Mouse (Mus musculus) forebrain, embryonic 12.5 days (tissue): ENCODE data around the gene Mecom. TPM values are rescaled to one million over a fixed set of nuclear protein-coding genes. Genes with fewer than 3 reads are reported as not detected.

Experiments
- ATAC-seq: fragments of 200-750 bp; cut with Nextera tagmentation; 2 replicates; pipeline ENCODE4 v1.8.0; 2017; ENCODE audit warnings: moderate TSS enrichment; ENCODE audit not compliant: low FRiP score
- H3K27ac ChIP-seq: fragments of 300-500 bp; sonication (generic); 2 replicates; pipeline ENCODE4 v1.5.1; 2016; ENCODE audit warnings: mild to moderate bottlenecking
- H3K27me3 ChIP-seq: fragments of 300-500 bp; sonication (generic); 2 replicates; pipeline ENCODE4 v1.6.1; 2016; ENCODE audit warnings: mild to moderate bottlenecking
- H3K36me3 ChIP-seq: fragments of 300-500 bp; sonication (generic); replicated peaks from 2 replicates; pipeline ENCODE4 v1.6.1; 2016; ENCODE audit warnings: mild to moderate bottlenecking
- H3K4me1 ChIP-seq: fragments of 300-500 bp; sonication (generic); 2 replicates; pipeline ENCODE4 v1.6.1; 2016
- H3K4me2 ChIP-seq: fragments of 300-500 bp; sonication (generic); 2 replicates; pipeline ENCODE4 v1.6.1; 2016; ENCODE audit warnings: mild to moderate bottlenecking, moderate library complexity
- H3K4me3 ChIP-seq: fragments of 300-500 bp; sonication (generic); replicated peaks from 2 replicates; pipeline ENCODE4 v1.5.1; 2016; ENCODE audit warnings: mild to moderate bottlenecking
- H3K9ac ChIP-seq: fragments of 300-500 bp; sonication (generic); 2 replicates; pipeline ENCODE4 v1.6.1; 2016; ENCODE audit warnings: mild to moderate bottlenecking
- H3K9me3 ChIP-seq: fragments of 300-500 bp; sonication (generic); 2 replicates; pipeline ENCODE4 v1.6.1; 2016
- WGBS: fragments of 180-500 bp; shearing (Covaris S2); methylation state at CpG from one replicate; pipeline ENCODE4 v1.1.7; 2016; 5-methylcytosine and 5-hydroxymethylcytosine counted together
- polyA plus RNA-seq: library from polyadenylated mRNA; unstranded; fragments of >200 nt; fragmentation: Nextera tagmentation; extraction: Ambion mirVana; gene quantifications from 2 replicates; pipeline ENCODE4 v1.2.1, GENCODE M21; 2016

The Mecom gene
- polyA plus RNA-seq, 1 experiment from 2014 or later, result 12.2 TPM

DNA sequence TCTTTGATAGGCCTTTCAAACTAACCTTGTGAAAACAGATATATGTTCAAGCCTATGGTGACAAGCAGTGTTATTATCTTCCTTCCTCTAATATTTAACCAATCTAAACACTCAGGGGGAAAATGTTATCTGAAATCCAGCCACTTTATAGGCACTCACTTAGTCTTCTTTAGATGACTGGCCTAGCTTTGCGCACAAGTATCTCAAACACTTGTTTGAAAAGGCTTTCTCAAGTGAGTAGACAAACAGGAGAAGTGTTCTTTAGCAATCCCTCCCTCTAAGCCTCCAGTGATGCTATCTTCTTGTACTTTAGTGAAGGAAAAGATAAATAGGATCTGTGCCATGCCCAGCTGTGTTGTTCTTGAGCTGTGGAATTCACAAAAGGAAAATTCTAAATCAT, 412.7 kb downstream of the Mecom start:
- 0 out of 2 replicates have a peak, but pooled peaks cover under 1% of the 10 kb centered on the region for H3K27me3 ChIP-seq
- H3K27ac ChIP-seq, result no peak overlapping the region
- WGBS, result 91% methylated on average over 1 of the region's 1 CpGs
- no peaks in the 10 kb centered on the region for H3K4me1 ChIP-seq
- no peaks in the 10 kb centered on the region for H3K9me3 ChIP-seq
- no peak overlapping the region for H3K4me3 ChIP-seq
- no peak overlapping the region for H3K9ac ChIP-seq
- no peak overlapping the region for H3K4me2 ChIP-seq
- H3K36me3 ChIP-seq, result no peaks in the 10 kb centered on the region
- ATAC-seq, result no peak

DNA sequence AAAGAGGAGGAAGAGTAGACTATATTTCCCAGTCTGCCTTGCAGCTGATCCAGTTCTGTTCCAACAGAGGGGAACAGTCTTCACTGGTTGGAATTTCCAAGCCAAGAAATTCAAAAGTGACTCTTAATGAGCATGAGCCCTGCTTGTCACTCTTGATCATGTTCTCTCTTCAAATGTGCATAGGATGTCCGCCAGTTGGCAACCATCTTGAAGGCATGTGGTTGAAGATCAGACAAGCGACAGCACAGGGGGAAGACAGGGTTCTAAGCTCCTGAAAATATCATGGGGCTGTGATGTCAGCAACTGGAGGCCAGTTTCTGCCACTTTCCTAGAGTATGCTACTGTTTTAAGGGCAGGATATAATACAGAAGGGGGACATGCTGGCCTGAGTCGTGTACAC, 414.8 kb downstream of the Mecom start:
- H3K27ac ChIP-seq, result no peak overlapping the region
- H3K36me3 ChIP-seq, result no peaks in the 10 kb centered on the region
- H3K4me3 ChIP-seq, result no peak overlapping the region
- ATAC-seq, result no peak
- H3K4me2 ChIP-seq, result no peak overlapping the region
- H3K9ac ChIP-seq, result no peak overlapping the region
- H3K9me3 ChIP-seq, result no peaks in the 10 kb centered on the region
- H3K4me1 ChIP-seq, result no peaks in the 10 kb centered on the region
- 84% methylated on average over 3 of the region's 3 CpGs for WGBS
- H3K27me3 ChIP-seq, result no peaks in the 10 kb centered on the region

GRCm38 (mm10) chr3:30132370-30132769, 415.4 kb downstream of the Mecom start:
- Histone ChIP-seq H3K9me3 (no peaks in the 10 kb centered on the region), H3K4me2 (no peak overlapping the region), H3K9ac (no peak overlapping the region), H3K36me3 (no peaks in the 10 kb centered on the region), H3K4me3 (no peak overlapping the region), H3K27me3 (no peaks in the 10 kb centered on the region), H3K4me1 (no peaks in the 10 kb centered on the region), H3K27ac (no peak overlapping the region)
- WGBS, result 74% methylated on average over 2 of the region's 2 CpGs
- ATAC-seq, result no peak

- 69% methylated on average over 4 of the region's 4 CpGs for WGBS
- Histone ChIP-seq H3K9ac (no peak overlapping the region), H3K36me3 (no peaks in the 10 kb centered on the region), H3K27ac (no peak overlapping the region), H3K9me3 (no peaks in the 10 kb centered on the region), H3K4me3 (no peak overlapping the region), H3K4me2 (no peak overlapping the region), H3K27me3 (no peaks in the 10 kb centered on the region), H3K4me1 (no peaks in the 10 kb centered on the region)
- no peak for ATAC-seq
Measured at GRCm38 (mm10) chr3:30130495-30130894, 417.3 kb downstream of the Mecom start.

- Histone ChIP-seq H3K27ac (no peak overlapping the region), H3K9me3 (no peaks in the 10 kb centered on the region), H3K36me3 (no peaks in the 10 kb centered on the region), H3K4me2 (no peak overlapping the region), H3K9ac (no peak overlapping the region), H3K4me1 (no peaks in the 10 kb centered on the region), H3K4me3 (no peak overlapping the region), H3K27me3 (0 out of 2 replicates have a peak, but pooled peaks cover 2% of the 10 kb centered on the region)
- ATAC-seq, result no peak
- 93% methylated on average over 3 of the region's 3 CpGs for WGBS
Measured at GRCm38 (mm10) chr3:30122618-30123017, 425.2 kb downstream of the Mecom start.

GRCm38 (mm10) chr3:30120790-30121512, 426.9 kb downstream of the Mecom start:
- Histone ChIP-seq H3K4me2 (no peak overlapping the region), H3K4me3 (no peak overlapping the region), H3K9me3 (no peaks in the 10 kb centered on the region), H3K4me1 (no peaks in the 10 kb centered on the region), H3K36me3 (no peaks in the 10 kb centered on the region), H3K27me3 (0 out of 2 replicates have a peak, but pooled peaks cover 2% of the 10 kb centered on the region), H3K9ac (no peak overlapping the region), H3K27ac (no peak overlapping the region)
- WGBS, result 90% methylated on average over 8 of the region's 8 CpGs
- ATAC-seq, result no peak

GRCm38 (mm10) chr3:30118594-30119297, 429.1 kb downstream of the Mecom start:
- Histone ChIP-seq H3K27me3 (0 out of 2 replicates have a peak, but pooled peaks cover 2% of the 10 kb centered on the region), H3K4me2 (no peak overlapping the region), H3K9ac (no peak overlapping the region), H3K9me3 (no peaks in the 10 kb centered on the region), H3K4me1 (no peaks in the 10 kb centered on the region), H3K36me3 (no peaks in the 10 kb centered on the region), H3K4me3 (no peak overlapping the region), H3K27ac (no peak overlapping the region)
- 89% methylated on average over 7 of the region's 7 CpGs for WGBS
- ATAC-seq, result no peak

DNA sequence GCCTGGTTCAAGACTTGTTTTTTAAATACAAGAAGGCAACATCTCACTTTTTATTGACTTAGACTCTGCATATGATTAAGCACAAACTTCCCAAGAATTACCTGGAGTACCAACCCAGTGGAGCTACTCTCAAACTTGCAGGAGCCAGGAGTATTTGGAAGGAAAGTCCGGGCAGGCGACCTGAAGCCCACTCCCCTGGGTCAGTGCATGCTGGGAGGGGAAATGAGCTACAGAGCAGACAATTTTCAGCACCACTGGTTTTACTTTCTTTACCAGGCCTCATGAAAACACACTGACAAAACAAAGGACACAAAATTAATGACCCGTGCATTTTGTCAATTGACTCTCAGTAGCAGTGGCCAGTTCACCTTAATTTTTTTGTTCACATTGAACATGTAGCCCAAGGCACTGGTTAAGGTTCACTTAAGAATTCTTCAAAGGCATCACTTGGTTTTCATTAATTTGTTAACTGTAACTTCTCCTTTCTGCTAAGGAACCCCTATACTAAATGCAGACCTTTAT, 434.5 kb downstream of the Mecom start:
- Histone ChIP-seq H3K27me3 (no peaks in the 10 kb centered on the region), H3K27ac (no peak overlapping the region), H3K36me3 (no peaks in the 10 kb centered on the region), H3K9ac (no peak overlapping the region), H3K4me1 (0 out of 2 replicates have a peak, but pooled peaks cover 1% of the 10 kb centered on the region), H3K4me2 (no peak overlapping the region), H3K9me3 (no peaks in the 10 kb centered on the region), H3K4me3 (no peak overlapping the region)
- 11% methylated on average over 3 of the region's 3 CpGs for WGBS
- ATAC-seq, result no peak

- Histone ChIP-seq H3K4me1 (0 out of 2 replicates have a peak, but pooled peaks cover 2% of the 10 kb centered on the region), H3K36me3 (no peaks in the 10 kb centered on the region), H3K27me3 (no peaks in the 10 kb centered on the region), H3K9ac (no peak overlapping the region), H3K4me3 (no peak overlapping the region), H3K4me2 (no peak overlapping the region), H3K9me3 (no peaks in the 10 kb centered on the region), H3K27ac (no peak overlapping the region)
- ATAC-seq, result no peak
- WGBS, result 58% methylated on average over 9 of the region's 9 CpGs
Measured at GRCm38 (mm10) chr3:30107945-30108670, 439.7 kb downstream of the Mecom start.

DNA sequence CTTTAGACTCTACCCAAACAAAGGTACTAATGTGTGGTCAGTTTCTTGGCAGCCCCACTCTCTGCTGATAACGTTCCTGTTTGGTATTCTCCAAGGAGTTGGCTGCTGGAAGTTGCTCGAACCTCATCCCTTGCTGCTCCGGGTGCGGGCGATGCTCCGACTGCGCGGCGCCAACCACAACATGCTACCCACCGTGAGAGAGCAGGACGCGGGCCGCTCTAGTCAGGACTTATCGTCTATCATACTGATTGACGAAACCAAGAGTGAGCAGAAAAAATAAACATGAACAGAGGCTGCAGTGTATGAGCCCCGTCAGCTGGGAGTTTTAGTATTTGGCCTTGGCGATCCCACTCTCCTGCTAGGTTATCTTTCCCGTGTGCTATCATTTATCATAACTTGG, 441.3 kb downstream of the Mecom start:
- Histone ChIP-seq H3K4me3 (no peak overlapping the region), H3K27me3 (no peaks in the 10 kb centered on the region), H3K36me3 (no peaks in the 10 kb centered on the region), H3K27ac (no peak overlapping the region), H3K9me3 (no peaks in the 10 kb centered on the region), H3K4me2 (no peak overlapping the region), H3K9ac (no peak overlapping the region), H3K4me1 (0 out of 2 replicates have a peak, but pooled peaks cover 2% of the 10 kb centered on the region)
- no peak for ATAC-seq
- WGBS, result 83% methylated on average over 18 of the region's 18 CpGs

DNA sequence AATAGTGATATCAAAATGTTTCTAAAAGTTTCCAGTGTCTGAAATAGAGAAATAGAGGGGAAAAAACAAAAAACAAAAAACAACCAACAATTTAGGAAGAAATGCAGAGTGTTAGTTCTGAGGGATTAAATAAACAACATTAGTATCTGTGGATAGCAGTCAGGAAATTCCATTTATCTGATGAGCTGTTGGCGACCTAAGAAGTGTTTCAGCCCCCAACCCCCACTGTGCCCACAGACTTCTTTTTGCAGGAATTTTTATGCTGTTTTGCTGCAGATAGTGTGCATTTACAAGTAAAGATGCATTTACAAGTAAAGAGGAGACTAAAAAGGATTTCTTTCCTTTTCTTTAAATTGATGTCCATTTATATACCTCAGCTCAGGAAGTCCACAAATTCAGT, 441.9 kb downstream of the Mecom start:
- Histone ChIP-seq H3K4me3 (no peak overlapping the region), H3K9ac (no peak overlapping the region), H3K27me3 (no peaks in the 10 kb centered on the region), H3K27ac (no peak overlapping the region), H3K4me2 (no peak overlapping the region), H3K4me1 (0 out of 2 replicates have a peak, but pooled peaks cover 2% of the 10 kb centered on the region), H3K9me3 (no peaks in the 10 kb centered on the region), H3K36me3 (no peaks in the 10 kb centered on the region)
- WGBS, result 47% methylated on average over 1 of the region's 1 CpGs
- ATAC-seq, result no peak

DNA sequence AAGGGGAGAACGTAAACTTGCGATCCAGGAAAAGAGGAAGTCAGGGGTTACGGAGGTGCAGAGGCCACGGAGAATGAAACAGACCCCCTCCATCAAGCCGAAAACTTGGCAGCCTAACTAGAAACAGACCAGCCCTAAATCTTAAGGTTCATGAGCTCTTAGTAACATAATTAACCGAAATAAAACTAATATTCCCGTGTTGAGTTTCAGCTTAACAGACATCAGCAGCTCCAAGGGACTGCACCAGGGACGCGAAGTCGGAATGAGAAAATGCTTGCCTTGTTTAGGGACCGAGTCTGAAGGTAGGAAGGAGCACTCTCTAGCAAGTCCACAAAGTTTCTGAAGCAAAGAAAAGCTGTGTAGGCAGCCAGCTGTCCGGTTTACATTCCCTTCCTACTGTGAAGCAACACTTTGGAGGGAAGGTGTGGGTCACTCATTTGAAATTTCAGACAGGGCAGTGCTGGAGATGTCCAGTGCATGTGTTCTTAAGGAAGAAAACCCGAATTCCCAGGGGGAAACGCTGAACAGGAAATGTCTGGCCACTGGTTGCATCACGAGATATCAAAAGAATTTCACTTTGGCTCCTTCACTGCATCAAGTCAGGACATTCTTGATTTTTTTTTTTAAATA, 442.5 kb downstream of the Mecom start:
- H3K9ac ChIP-seq, result no peak overlapping the region
- H3K9me3 ChIP-seq, result no peaks in the 10 kb centered on the region
- H3K4me3 ChIP-seq, result no peak overlapping the region
- H3K4me2 ChIP-seq, result no peak overlapping the region
- no peak overlapping the region for H3K27ac ChIP-seq
- no peak for ATAC-seq
- no peaks in the 10 kb centered on the region for H3K36me3 ChIP-seq
- 58% methylated on average over 15 of the region's 15 CpGs for WGBS
- H3K27me3 ChIP-seq, result no peaks in the 10 kb centered on the region
- H3K4me1 ChIP-seq, result 0 out of 2 replicates have a peak, but pooled peaks cover 2% of the 10 kb centered on the region
